Mouse (Mus musculus): ENCODE data around the gene Ephb1. TPM values are rescaled to one million over a fixed set of nuclear protein-coding genes. Genes with fewer than 3 reads are reported as not detected.

Ephb1 gene
- total and polyA plus RNA-seq, 3 experiments, result not detected

DNA sequence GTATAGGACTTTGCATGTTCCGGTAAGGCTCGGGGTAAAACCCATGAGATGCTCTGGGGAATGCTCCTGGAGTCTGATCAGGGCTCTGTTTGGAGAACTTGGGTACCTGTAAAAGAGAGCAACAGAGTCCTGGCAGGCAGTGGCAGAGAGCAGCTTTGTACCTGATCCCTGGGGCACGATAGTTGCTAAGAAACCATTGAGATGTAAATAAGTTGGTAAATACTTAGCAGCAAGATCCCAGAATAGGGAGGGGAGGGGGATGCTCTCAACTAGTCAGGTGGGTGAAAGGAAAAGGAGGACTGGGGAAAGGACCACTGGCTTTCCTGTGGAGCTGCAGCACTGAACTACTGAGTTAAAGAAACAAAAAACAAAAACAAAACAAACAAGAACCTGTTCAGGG, 12.5 kb downstream of the Ephb1 start:
- Histone ChIP-seq H3K9ac (ENCODE audit: control insufficient read depth, low read depth, low read length, poor library complexity, severe bottlenecking) (no peak overlapping the region), H3K79me2 (ENCODE audit: control insufficient read depth, insufficient read depth, low read length, poor library complexity) (no peaks in the 10 kb centered on the region), H3K27ac (ENCODE audit: control insufficient read depth, low read depth, low read length) (no peak overlapping the region), H3K4me1 (ENCODE audit: control insufficient read depth in 1 of 2, insufficient read depth in 2 of 2, low read length in 2 of 2) (no peaks in the 10 kb centered on the region), H3K27me3 (ENCODE audit: control insufficient read depth in 1 of 2, insufficient read depth in 2 of 2, low read length in 2 of 2) (no peaks in the 10 kb centered on the region), H3K4me3 (ENCODE audit: control insufficient read depth in 1 of 2, insufficient read depth in 1 of 2, low read depth in 2 of 2, low read length in 2 of 2) (no peak overlapping the region), H3K9me3 (replicated peaks; ENCODE audit: insufficient read depth, low read length) (no peaks in the 10 kb centered on the region; the same call in 1 of the 2 replicates), H3K36me3 (ENCODE audit: control insufficient read depth in 1 of 2, insufficient read depth in 2 of 2, low read length in 2 of 2) (no peaks in the 10 kb centered on the region)
- TF ChIP-seq MEF2A (IDR thresholded peaks at IDR 0.05; ENCODE audit: extremely low read depth, insufficient replicate concordance, low read depth, low read length, poor library complexity, severe bottlenecking) (no peak), POLR2AphosphoS2 (IDR thresholded peaks at IDR 0.05; ENCODE audit: low read length) (no peak), MXI1 (IDR thresholded peaks at IDR 0.05; ENCODE audit: low read depth, low read length) (no peak)
- no peak for DNase-seq (ENCODE audit: low read depth, low spot score)

DNA sequence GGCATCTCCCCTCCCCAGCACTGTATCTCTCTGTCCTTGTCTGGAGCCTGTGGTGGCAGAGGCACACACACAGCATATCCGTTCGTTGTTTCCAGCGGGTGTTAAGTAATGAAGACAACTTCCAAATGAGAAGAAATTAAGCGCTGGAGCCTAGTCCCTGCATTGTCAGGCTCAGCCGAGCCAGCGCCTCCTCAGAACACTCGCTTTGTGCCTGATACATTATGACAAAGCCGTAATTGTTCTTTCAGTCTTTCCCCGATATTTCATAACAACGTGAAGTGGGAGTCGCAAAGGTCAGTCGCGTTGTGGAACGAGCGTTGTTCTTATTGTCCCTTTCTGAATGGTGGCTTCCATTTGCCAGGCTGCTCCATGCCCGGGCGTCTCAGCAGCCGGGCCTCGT, 13.7 kb downstream of the Ephb1 start:
- DNase-seq (ENCODE audit: low read depth, low spot score), result no peak

DNA sequence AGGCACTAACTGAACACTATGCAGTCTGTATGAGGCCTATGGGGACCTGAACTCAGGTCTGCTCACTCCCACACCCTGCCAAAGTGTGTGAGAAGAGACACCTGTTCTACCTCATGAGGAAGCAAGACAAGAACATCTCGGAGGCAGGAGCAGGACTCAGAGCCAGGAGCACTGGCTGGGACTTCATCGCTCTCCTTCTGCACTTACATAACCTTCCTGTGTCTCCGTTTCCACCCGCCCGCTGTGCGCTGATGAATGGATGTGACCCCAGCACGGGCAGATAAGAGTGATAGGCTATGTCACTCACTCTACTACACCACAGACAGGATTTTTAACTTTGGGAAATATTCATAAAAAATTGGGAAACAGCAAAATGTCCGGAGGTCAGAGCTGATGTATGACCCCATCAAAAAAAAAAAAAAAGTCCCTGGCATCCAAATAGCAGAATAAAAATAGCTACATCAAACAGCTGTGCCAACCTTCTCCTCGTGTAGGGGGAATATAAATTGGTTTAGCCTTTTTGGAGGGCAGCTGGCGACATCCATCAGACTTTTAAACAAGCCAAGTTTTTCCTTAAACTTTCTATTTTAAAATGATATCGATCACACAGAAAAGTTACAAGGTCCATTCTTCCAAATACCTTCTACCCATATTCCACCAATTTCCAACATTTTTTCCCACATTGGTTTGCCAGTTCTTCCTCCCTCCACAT, 18.8 kb downstream of the Ephb1 start:
- DNase-seq (ENCODE audit: low read depth, low spot score), result no peak
- Histone ChIP-seq H3K4me3 (ENCODE audit: control insufficient read depth in 1 of 2, insufficient read depth in 1 of 2, low read depth in 2 of 2, low read length in 2 of 2) (no peak overlapping the region), H3K4me1 (ENCODE audit: control insufficient read depth in 1 of 2, insufficient read depth in 2 of 2, low read length in 2 of 2) (no peaks in the 10 kb centered on the region), H3K9ac (ENCODE audit: control insufficient read depth, low read depth, low read length, poor library complexity, severe bottlenecking) (no peak overlapping the region), H3K27me3 (ENCODE audit: control insufficient read depth in 1 of 2, insufficient read depth in 2 of 2, low read length in 2 of 2) (no peaks in the 10 kb centered on the region), H3K79me2 (ENCODE audit: control insufficient read depth, insufficient read depth, low read length, poor library complexity) (no peaks in the 10 kb centered on the region), H3K27ac (ENCODE audit: control insufficient read depth, low read depth, low read length) (no peak overlapping the region), H3K36me3 (ENCODE audit: control insufficient read depth in 1 of 2, insufficient read depth in 2 of 2, low read length in 2 of 2) (no peaks in the 10 kb centered on the region), H3K9me3 (replicated peaks; ENCODE audit: insufficient read depth, low read length) (no peaks in the 10 kb centered on the region; the same call in 1 of the 2 replicates)
- no peak for TF ChIP-seq MAFK (IDR thresholded peaks at IDR 0.05; ENCODE audit: borderline replicate concordance, low read depth, low read length)
- TF ChIP-seq EP300 (IDR thresholded peaks at IDR 0.05; ENCODE audit: low read depth in 1 of 2, low read length in 2 of 2), result no peak
- TF ChIP-seq ETS1 (IDR thresholded peaks at IDR 0.05; ENCODE audit: low read depth, low read length), result no peak
- no peak for TF ChIP-seq RAD21 (IDR thresholded peaks at IDR 0.05; ENCODE audit: low read depth, low read length)
- TF ChIP-seq CHD1 (IDR thresholded peaks at IDR 0.05; ENCODE audit: low read depth, low read length), result no peak
- TF ChIP-seq MXI1 (IDR thresholded peaks at IDR 0.05; ENCODE audit: low read depth, low read length), result no peak
- no peak for TF ChIP-seq UBTF (IDR thresholded peaks at IDR 0.05; ENCODE audit: borderline replicate concordance, insufficient read depth, low read depth, low read length)
- TF ChIP-seq BHLHE40 (IDR thresholded peaks at IDR 0.05; ENCODE audit: borderline replicate concordance, low read depth, low read length), result no peak

More for the DNA sequence above, 13.7 kb downstream of the Ephb1 start:
- H3K27me3 ChIP-seq (ENCODE audit: control insufficient read depth in 1 of 2, insufficient read depth in 2 of 2, low read length in 2 of 2), result no peaks in the 10 kb centered on the region
- no peak overlapping the region for H3K27ac ChIP-seq (ENCODE audit: control insufficient read depth, low read depth, low read length)
- H3K36me3 ChIP-seq (ENCODE audit: control insufficient read depth in 1 of 2, insufficient read depth in 2 of 2, low read length in 2 of 2), result no peaks in the 10 kb centered on the region
- H3K4me1 ChIP-seq (ENCODE audit: control insufficient read depth in 1 of 2, insufficient read depth in 2 of 2, low read length in 2 of 2), result no peaks in the 10 kb centered on the region
- no peak overlapping the region for H3K4me3 ChIP-seq (ENCODE audit: control insufficient read depth in 1 of 2, insufficient read depth in 1 of 2, low read depth in 2 of 2, low read length in 2 of 2)
- H3K9me3 ChIP-seq (replicated peaks; ENCODE audit: insufficient read depth, low read length), result no peaks in the 10 kb centered on the region; the same call in 1 of the 2 replicates
- no peaks in the 10 kb centered on the region for H3K79me2 ChIP-seq (ENCODE audit: control insufficient read depth, insufficient read depth, low read length, poor library complexity)
- no peak overlapping the region for H3K9ac ChIP-seq (ENCODE audit: control insufficient read depth, low read depth, low read length, poor library complexity, severe bottlenecking)
- TF ChIP-seq BHLHE40 (IDR thresholded peaks at IDR 0.05; ENCODE audit: borderline replicate concordance, low read depth, low read length), result no peak
- no peak for TF ChIP-seq MYB (IDR thresholded peaks at IDR 0.05; ENCODE audit: low read depth, low read length)
- no peak for TF ChIP-seq POLR2AphosphoS2 (IDR thresholded peaks at IDR 0.05; ENCODE audit: low read length)
- TF ChIP-seq USF2 (IDR thresholded peaks at IDR 0.05; ENCODE audit: borderline replicate concordance in 1 of 2, insufficient read depth in 1 of 2, low read depth in 1 of 2, low read length in 2 of 2), result no peak
- TF ChIP-seq NRF1 (IDR thresholded peaks at IDR 0.05; ENCODE audit: insufficient read depth, low read depth, low read length, poor library complexity, severe bottlenecking), result no peak
- no peak for TF ChIP-seq ELF1 (IDR thresholded peaks at IDR 0.05; ENCODE audit: low read depth, low read length)
- TF ChIP-seq MAFK (IDR thresholded peaks at IDR 0.05; ENCODE audit: borderline replicate concordance, low read depth, low read length), result no peak
- no peak for TF ChIP-seq RAD21 (IDR thresholded peaks at IDR 0.05; ENCODE audit: low read depth, low read length)
- no peak for TF ChIP-seq JUND (IDR thresholded peaks at IDR 0.05; ENCODE audit: low read depth, low read length)
- TF ChIP-seq CTCF (IDR thresholded peaks at IDR 0.05 in 2 of 3, conservative IDR thresholded peaks at IDR 0.05 in 1 of 3; ENCODE audit: control insufficient read depth in 1 of 3, insufficient read depth in 1 of 3, low read depth in 2 of 3, low read length in 3 of 3, poor library complexity in 1 of 3, severe bottlenecking in 1 of 3), result no peak
